Mouse (Mus musculus) embryonic facial prominence, embryonic 14.5 days (tissue): ENCODE measurements around the gene Ssmem1. TPM values are rescaled to one million over a fixed set of nuclear protein-coding genes. Genes with fewer than 3 reads are reported as not detected.
A peak's percentile ranks its signal among the peaks of the same experiment; 100 is the strongest.

ENCODE experiments used
- ATAC-seq: fragments of 200-750 bp; cut with Nextera tagmentation; 2 replicates; pipeline ENCODE4 v1.8.0; 2017; ENCODE audit warnings: low read depth, moderate number of reproducible peaks, moderate TSS enrichment
- DNase-seq: peaks from one replicate; pipeline ENCODE4 v3.0.0-alpha.2; 2015; ENCODE audit warnings: low spot score
- H3K27ac ChIP-seq: fragments of 300-500 bp; sonication (generic); replicated peaks from 2 replicates; pipeline ENCODE4 v1.5.1; 2014; ENCODE audit warnings: low read depth, mild to moderate bottlenecking, low read length, moderate library complexity
- H3K27me3 ChIP-seq: fragments of 300-500 bp; sonication (generic); replicated peaks from 2 replicates; pipeline ENCODE4 v1.6.1; 2014; ENCODE audit warnings: low read length; ENCODE audit not compliant: control insufficient read depth, insufficient read depth
- H3K36me3 ChIP-seq: fragments of 300-500 bp; sonication (generic); 2 replicates; pipeline ENCODE4 v1.6.1; 2014; ENCODE audit warnings: low read length, mixed read lengths; ENCODE audit not compliant: control insufficient read depth, insufficient read depth
- H3K4me1 ChIP-seq: fragments of 300-500 bp; sonication (generic); 2 replicates; pipeline ENCODE4 v1.6.1; 2014; ENCODE audit warnings: antibody characterized with exemption, low read length; ENCODE audit not compliant: control insufficient read depth, insufficient read depth
- H3K4me2 ChIP-seq: fragments of 300-500 bp; sonication (generic); 2 replicates; pipeline ENCODE4 v1.6.1; 2014; ENCODE audit warnings: low read depth, mild to moderate bottlenecking, low read length, moderate library complexity, mixed read lengths
- H3K4me3 ChIP-seq: fragments of 300-500 bp; sonication (generic); 2 replicates; pipeline ENCODE4 v1.5.1; 2014; ENCODE audit warnings: low read depth, mild to moderate bottlenecking, low read length
- H3K9ac ChIP-seq: fragments of 300-500 bp; sonication (generic); 2 replicates; pipeline ENCODE4 v1.6.1; 2014; ENCODE audit warnings: low read depth, mild to moderate bottlenecking, low read length, moderate library complexity, mixed read lengths
- H3K9me3 ChIP-seq: fragments of 300-500 bp; sonication (generic); 2 replicates; pipeline ENCODE4 v1.6.1; 2016; ENCODE audit warnings: low read length; ENCODE audit not compliant: control insufficient read depth
- WGBS: fragments of 180-500 bp; shearing (Covaris S2); extraction: QIAGEN DNeasy Blood & Tissue Kit; methylation state at CpG from one replicate; pipeline ENCODE4 v1.1.7; 2014; 5-methylcytosine and 5-hydroxymethylcytosine counted together
- polyA plus RNA-seq: library from polyadenylated mRNA; unstranded; fragments of >200 nt; fragmentation: Nextera tagmentation; extraction: Ambion mirVana; gene quantifications from 2 replicates; pipeline ENCODE4 v1.2.1, GENCODE M21; 2014

The Ssmem1 gene
- polyA plus RNA-seq, 1 experiment from 2014 or later: 0.51 TPM

- no peaks in the 10 kb centered on the region for H3K9me3 ChIP-seq
- no peak overlapping the region for H3K4me3 ChIP-seq
- no peak overlapping the region for H3K4me2 ChIP-seq
- 21% methylated on average over 10 of the region's 10 CpGs for WGBS
- H3K36me3 ChIP-seq: no peaks in the 10 kb centered on the region
- H3K27me3 ChIP-seq: no peaks in the 10 kb centered on the region
- H3K27ac ChIP-seq: peak overlapping the region; percentile 88
- DNase-seq (peak; percentile 76), ATAC-seq (peak; percentile 47; the same call in 1 of the 2 replicates)
- H3K4me1 ChIP-seq: peaks cover 23% of the 10 kb centered on the region
- H3K9ac ChIP-seq: no peak overlapping the region
Measured at GRCm38 (mm10) chr6:30538240-30538639, 28.6 kb downstream of the Ssmem1 start.

GRCm38 (mm10) chr6:30538800-30539199 lies 29.2 kb downstream of the Ssmem1 start:
- Histone ChIP-seq H3K4me1 (peaks cover 28% of the 10 kb centered on the region), H3K27me3 (no peaks in the 10 kb centered on the region), H3K4me2 (no peak overlapping the region), H3K4me3 (no peak overlapping the region), H3K9ac (no peak overlapping the region), H3K27ac (peak overlapping the region; percentile 88), H3K36me3 (no peaks in the 10 kb centered on the region), H3K9me3 (no peaks in the 10 kb centered on the region)
- ATAC-seq (peak; percentile 54; the same call in 1 of the 2 replicates), DNase-seq (no peak)
- 35% methylated on average over 5 of the region's 5 CpGs for WGBS

GRCm38 (mm10) chr6:30541009-30541799 lies 31.6 kb downstream of the Ssmem1 start, which contains the start of gene Cpa2:
Gene Cpa2, plus strand, starts transcription at chr6:30541582.
- 0 out of 2 replicates have a peak within 1 kb of the TSS, but pooled peaks have one; percentile 30 for H3K27ac ChIP-seq
- no peak for ATAC-seq
- 50% methylated on average over 11 of the region's 11 CpGs for WGBS

GRCm38 (mm10) chr6:30542277-30542676 lies 32.6 kb downstream of the Ssmem1 start:
- H3K27me3 ChIP-seq: no peaks in the 10 kb centered on the region
- DNase-seq: no peak
- H3K4me2 ChIP-seq: no peak overlapping the region
- H3K4me1 ChIP-seq: peaks cover 45% of the 10 kb centered on the region
- no peak overlapping the region for H3K9ac ChIP-seq
- H3K4me3 ChIP-seq: no peak overlapping the region
- H3K27ac ChIP-seq: peak overlapping the region; percentile 76; the same call in 1 of the 2 replicates
- ATAC-seq: no peak
- H3K36me3 ChIP-seq: no peaks in the 10 kb centered on the region
- H3K9me3 ChIP-seq: no peaks in the 10 kb centered on the region
- WGBS: 66% methylated on average over 6 of the region's 6 CpGs

More at GRCm38 (mm10) chr6:30541009-30541799, 31.6 kb downstream of the Ssmem1 start, which contains the start of gene Cpa2:
- Histone ChIP-seq H3K9ac (no peak within 1 kb of the TSS), H3K9me3 (no peaks in the 10 kb centered on the region), H3K36me3 (no peaks in the 10 kb centered on the region), H3K4me2 (no peak within 1 kb of the TSS), H3K27me3 (no peaks in the 10 kb centered on the region), H3K4me3 (no peak within 1 kb of the TSS), H3K4me1 (peaks cover 36% of the 10 kb centered on the region)
- DNase-seq: no peak

- Histone ChIP-seq H3K4me2 (no peak overlapping the region), H3K4me3 (no peak overlapping the region), H3K27me3 (no peaks in the 10 kb centered on the region), H3K27ac (peak overlapping the region; percentile 76), H3K9ac (no peak overlapping the region), H3K9me3 (no peaks in the 10 kb centered on the region), H3K4me1 (peaks cover 48% of the 10 kb centered on the region), H3K36me3 (no peaks in the 10 kb centered on the region)
- 23% methylated on average over 12 of the region's 12 CpGs for WGBS
- ATAC-seq (no peak), DNase-seq (no peak)
Measured at GRCm38 (mm10) chr6:30543077-30543476, 33.4 kb downstream of the Ssmem1 start.

GRCm38 (mm10) chr6:30543851-30544250 lies 34.2 kb downstream of the Ssmem1 start:
- H3K9ac ChIP-seq: no peak overlapping the region
- peaks cover 48% of the 10 kb centered on the region for H3K4me1 ChIP-seq
- H3K27me3 ChIP-seq: no peaks in the 10 kb centered on the region
- no peak overlapping the region for H3K4me2 ChIP-seq
- no peaks in the 10 kb centered on the region for H3K9me3 ChIP-seq
- no peaks in the 10 kb centered on the region for H3K36me3 ChIP-seq
- DNase-seq: no peak
- whole genome bisulfite sequencing: 29% methylated on average over 8 of the region's 8 CpGs
- peak overlapping the region; percentile 76; the same call in 1 of the 2 replicates for H3K27ac ChIP-seq
- no peak overlapping the region for H3K4me3 ChIP-seq
- ATAC-seq: no peak

- no peak for DNase-seq
- H3K4me2 ChIP-seq: no peak overlapping the region
- no peak overlapping the region for H3K4me3 ChIP-seq
- H3K9ac ChIP-seq: no peak overlapping the region
- H3K36me3 ChIP-seq: no peaks in the 10 kb centered on the region
- WGBS: 69% methylated on average over 7 of the region's 7 CpGs
- no peaks in the 10 kb centered on the region for H3K27me3 ChIP-seq
- H3K27ac ChIP-seq: peak overlapping the region; percentile 93; the same call in 1 of the 2 replicates
- no peaks in the 10 kb centered on the region for H3K9me3 ChIP-seq
- no peak for ATAC-seq
- peaks cover 63% of the 10 kb centered on the region for H3K4me1 ChIP-seq
Measured at GRCm38 (mm10) chr6:30545689-30546088, 36.0 kb downstream of the Ssmem1 start.

- no peaks in the 10 kb centered on the region for H3K36me3 ChIP-seq
- peak; percentile 65 for DNase-seq
- WGBS: 15% methylated on average over 17 of the region's 17 CpGs
- no peaks in the 10 kb centered on the region for H3K27me3 ChIP-seq
- peak overlapping the region; percentile 24 for H3K4me3 ChIP-seq
- H3K9ac ChIP-seq: peak overlapping the region; percentile 46
- H3K4me2 ChIP-seq: peak overlapping the region; percentile 55
- peaks cover 67% of the 10 kb centered on the region for H3K4me1 ChIP-seq
- no peaks in the 10 kb centered on the region for H3K9me3 ChIP-seq
- H3K27ac ChIP-seq: peak overlapping the region; percentile 93
- peak; percentile 17; the same call in 1 of the 2 replicates for ATAC-seq
Measured at GRCm38 (mm10) chr6:30546571-30547273, 37.1 kb downstream of the Ssmem1 start.
